Mouse (Mus musculus) cerebellum, adult 2 months (tissue): ENCODE results near the gene Tbx5.

Source experiments
- CTCF ChIP-seq: fragments of 200-500 bp; IDR thresholded peaks from 2 replicates; pipeline ENCODE4 v1.5.1; 2011; ENCODE audit warnings: low read depth, mild to moderate bottlenecking, control low read depth, low read length, moderate library complexity, borderline replicate concordance; ENCODE audit not compliant: insufficient read depth
- POLR2A ChIP-seq: fragments of 200-500 bp; IDR thresholded peaks from 2 replicates; pipeline ENCODE4 v1.6.1; 2011; ENCODE audit warnings: low read length, control low read depth, borderline replicate concordance; ENCODE audit not compliant: insufficient read depth

DNA sequence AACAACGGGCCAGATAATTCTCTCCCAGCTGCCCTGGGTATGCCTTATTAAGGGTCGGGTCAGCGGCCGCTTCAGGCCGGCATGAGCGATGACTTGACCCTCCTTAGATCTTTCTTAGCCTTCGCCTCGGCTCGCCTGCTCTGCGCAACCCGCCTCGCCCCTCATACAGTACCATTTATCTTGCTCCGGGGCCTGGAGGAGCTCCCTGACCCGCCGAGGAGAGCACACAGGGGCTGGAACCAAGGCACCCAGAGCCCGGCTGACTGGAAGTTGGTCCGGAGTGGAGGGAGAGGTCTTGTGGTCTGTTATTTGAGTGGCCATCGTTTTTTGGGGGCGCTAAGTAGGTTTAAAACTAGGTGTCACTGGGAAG, 4.8 kb downstream of the Tbx5 start:
- no peak for TF ChIP-seq POLR2A
- TF ChIP-seq CTCF, result no peak
